Mouse (Mus musculus): ENCODE data around the gene Smarcb1. TPM values are rescaled to one million over a fixed set of nuclear protein-coding genes. Genes with fewer than 3 reads are reported as not detected.

Gene Smarcb1
- 239 and 250 TPM in 2 replicates for polyA plus RNA-seq (2015; fragmentation: Nextera tagmentation; extraction: Ambion mirVana)

- H3K9me3 ChIP-seq (ENCODE audit: low read length) = no peaks in the 10 kb centered on the region
- peak; percentile 93 for ATAC-seq (ENCODE audit: low FRiP score, low TSS enrichment)
- peak within 1 kb of the TSS; percentile 94 for H3K27ac ChIP-seq (ENCODE audit: low read length)
- peak within 1 kb of the TSS; percentile 95 for H3K9ac ChIP-seq (replicated peaks; ENCODE audit: low read length)
- H3K4me2 ChIP-seq (replicated peaks; ENCODE audit: low read depth, low read length) = peak within 1 kb of the TSS; percentile 85
- H3K4me3 ChIP-seq (ENCODE audit: low read length) = peak within 1 kb of the TSS; percentile 92
- no peaks in the 10 kb centered on the region for H3K27me3 ChIP-seq (ENCODE audit: insufficient read depth, low read length)
- H3K4me1 ChIP-seq (ENCODE audit: insufficient read depth, low read length) = peaks cover 27% of the 10 kb centered on the region
- WGBS = under 1% methylated on average over 76 of the region's 76 CpGs
- H3K36me3 ChIP-seq (ENCODE audit: insufficient read depth, low read length) = peaks cover 15% of the 10 kb centered on the region; the same call in 1 of the 2 replicates
Measured at GRCm38 (mm10) chr10:75921026-75921725, at the start of gene Smarcb1. Gene Smarcb1 (minus strand): TSS chr10:75921617.

DNA sequence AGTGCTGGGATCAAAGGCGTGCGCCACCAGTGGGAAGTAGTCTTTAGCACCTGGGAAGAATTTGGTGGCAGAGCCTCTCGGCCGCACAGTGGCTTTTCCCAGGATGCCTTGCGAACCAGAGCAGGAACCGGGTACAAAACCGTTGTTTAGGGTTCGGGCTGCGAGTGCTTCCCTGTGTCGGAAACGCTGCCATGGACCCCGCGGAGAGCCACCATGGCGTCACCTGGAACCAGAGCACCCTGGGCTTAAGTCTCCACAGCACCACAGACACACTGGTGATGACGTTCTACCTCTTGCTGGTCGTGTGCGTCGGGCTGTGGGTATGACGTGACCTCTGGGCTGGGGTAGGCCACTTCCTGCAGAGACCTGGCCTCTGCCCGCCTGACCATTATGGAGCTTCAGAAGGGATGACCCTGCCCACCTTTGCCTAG lies 33.0 kb upstream of the Smarcb1 start, which contains the start of gene Gm5134:
TSS of gene Gm5134 (plus strand) at position 134 of the 431 bp plus-strand sequence.
- peak within 1 kb of the TSS; percentile 21; the same call in 1 of the 2 replicates for H3K4me3 ChIP-seq (ENCODE audit: low read length)
- H3K27ac ChIP-seq (ENCODE audit: low read length) = no peak within 1 kb of the TSS
- peaks cover 17% of the 10 kb centered on the region for H3K4me1 ChIP-seq (ENCODE audit: insufficient read depth, low read length)
- 31% methylated on average over 20 of the region's 20 CpGs for WGBS
- 0 out of 2 replicates have a peak, but pooled peaks have one; percentile 13 for ATAC-seq (ENCODE audit: low FRiP score, low TSS enrichment)
- H3K27me3 ChIP-seq (ENCODE audit: insufficient read depth, low read length) = peaks cover 3% of the 10 kb centered on the region; the same call in 1 of the 2 replicates
- no peaks in the 10 kb centered on the region for H3K9me3 ChIP-seq (ENCODE audit: low read length)
- peak within 1 kb of the TSS; percentile 45 for H3K4me2 ChIP-seq (replicated peaks; ENCODE audit: low read depth, low read length)
- H3K9ac ChIP-seq (replicated peaks; ENCODE audit: low read length) = peak within 1 kb of the TSS; percentile 29; the same call in 1 of the 2 replicates
- no peaks in the 10 kb centered on the region for H3K36me3 ChIP-seq (ENCODE audit: insufficient read depth, low read length)

GRCm38 (mm10) chr10:75951424-75952050 lies 30.1 kb upstream of the Smarcb1 start:
- Histone ChIP-seq H3K4me3 (ENCODE audit: low read length) (peak overlapping the region; percentile 54), H3K9ac (replicated peaks; ENCODE audit: low read length) (peak overlapping the region; percentile 75), H3K4me1 (ENCODE audit: insufficient read depth, low read length) (peaks cover 17% of the 10 kb centered on the region), H3K9me3 (ENCODE audit: low read length) (no peaks in the 10 kb centered on the region), H3K27ac (ENCODE audit: low read length) (no peak overlapping the region), H3K27me3 (ENCODE audit: insufficient read depth, low read length) (peaks cover 3% of the 10 kb centered on the region; the same call in 1 of the 2 replicates), H3K36me3 (ENCODE audit: insufficient read depth, low read length) (no peaks in the 10 kb centered on the region), H3K4me2 (replicated peaks; ENCODE audit: low read depth, low read length) (peak overlapping the region; percentile 92)
- 4% methylated on average over 13 of the region's 13 CpGs for WGBS
- no peak for ATAC-seq (ENCODE audit: low FRiP score, low TSS enrichment)

DNA sequence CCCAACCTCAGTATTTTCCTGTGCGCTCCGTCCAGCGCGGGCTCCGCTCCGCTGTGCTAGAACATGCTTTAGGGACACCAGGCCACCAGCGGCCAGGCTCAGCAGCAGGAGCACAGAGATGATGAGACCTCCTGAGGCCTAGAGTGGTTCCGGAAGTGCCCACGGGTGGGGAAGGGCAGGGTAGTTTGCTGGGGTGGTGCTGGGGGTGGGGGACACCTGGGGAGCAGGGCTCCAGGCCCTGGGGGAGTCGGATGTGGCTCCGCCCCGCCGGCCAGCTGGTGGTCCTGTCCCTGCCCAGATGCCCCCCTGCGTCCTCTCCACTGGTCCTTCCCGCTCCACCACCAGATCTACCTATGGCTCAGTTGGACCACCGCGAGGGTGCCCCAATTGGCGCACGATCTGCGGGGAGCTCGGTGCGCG lies 29.4 kb upstream of the Smarcb1 start:
- Histone ChIP-seq H3K9ac (replicated peaks; ENCODE audit: low read length) (peak overlapping the region; percentile 75), H3K36me3 (ENCODE audit: insufficient read depth, low read length) (no peaks in the 10 kb centered on the region), H3K27me3 (ENCODE audit: insufficient read depth, low read length) (peaks cover 3% of the 10 kb centered on the region; the same call in 1 of the 2 replicates), H3K27ac (ENCODE audit: low read length) (no peak overlapping the region), H3K9me3 (ENCODE audit: low read length) (no peaks in the 10 kb centered on the region), H3K4me3 (ENCODE audit: low read length) (peak overlapping the region; percentile 54), H3K4me2 (replicated peaks; ENCODE audit: low read depth, low read length) (peak overlapping the region; percentile 92), H3K4me1 (ENCODE audit: insufficient read depth, low read length) (peaks cover 17% of the 10 kb centered on the region)
- 3% methylated on average over 23 of the region's 23 CpGs for WGBS
- ATAC-seq (ENCODE audit: low FRiP score, low TSS enrichment) = peak; percentile 79

DNA sequence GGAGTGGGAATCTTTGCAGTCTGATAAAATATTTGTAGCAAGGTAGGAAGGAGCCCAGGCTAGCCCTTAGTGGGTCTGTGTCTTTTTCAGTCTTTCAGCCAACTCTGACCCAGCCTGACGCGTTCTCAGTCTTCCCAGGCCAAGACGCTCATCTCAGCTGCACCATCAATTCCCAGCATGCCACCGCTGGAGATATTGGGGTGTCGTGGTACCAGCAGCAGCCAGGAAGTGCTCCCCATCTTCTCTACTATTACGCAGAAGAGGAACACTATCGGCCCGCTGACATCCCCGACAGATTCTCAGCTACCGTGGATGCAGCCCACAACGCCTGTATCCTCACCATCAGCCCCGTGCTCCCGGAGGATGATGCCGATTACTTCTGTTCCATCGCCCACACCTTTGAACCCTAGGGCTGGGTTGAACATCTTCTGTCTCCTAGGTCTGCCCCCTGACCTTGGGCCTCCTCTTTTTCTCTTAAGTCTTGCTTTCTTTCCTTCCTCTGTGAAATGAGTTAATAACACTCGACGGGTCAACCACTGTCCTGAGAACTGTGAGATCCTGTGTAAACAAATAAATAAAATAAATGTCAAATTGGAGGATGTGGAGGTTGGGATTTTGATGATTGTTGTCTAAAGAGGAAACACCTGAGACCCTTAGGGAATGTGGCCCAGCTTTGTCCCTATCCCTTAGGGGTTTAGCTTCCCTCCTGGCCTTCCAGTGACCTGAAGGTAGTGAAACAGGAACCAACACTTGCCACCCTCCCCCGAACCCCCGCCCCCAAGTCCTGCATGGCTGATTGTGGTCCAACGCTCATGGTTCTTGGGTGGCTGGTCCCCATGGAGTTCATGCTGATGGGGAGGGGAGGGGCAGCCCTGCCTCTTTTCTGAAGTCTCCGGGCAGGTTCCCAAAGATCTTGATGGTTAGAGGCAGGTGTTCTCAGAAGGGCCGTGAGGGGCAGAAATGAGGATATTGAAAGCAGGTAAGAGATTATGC lies 27.9 kb upstream of the Smarcb1 start:
- H3K4me2 ChIP-seq (replicated peaks; ENCODE audit: low read depth, low read length) = no peak overlapping the region
- ATAC-seq (ENCODE audit: low FRiP score, low TSS enrichment) = peak; percentile 29; the same call in 1 of the 2 replicates
- H3K4me1 ChIP-seq (ENCODE audit: insufficient read depth, low read length) = peaks cover 19% of the 10 kb centered on the region
- H3K4me3 ChIP-seq (ENCODE audit: low read length) = no peak overlapping the region
- no peak overlapping the region for H3K27ac ChIP-seq (ENCODE audit: low read length)
- no peaks in the 10 kb centered on the region for H3K36me3 ChIP-seq (ENCODE audit: insufficient read depth, low read length)
- H3K27me3 ChIP-seq (ENCODE audit: insufficient read depth, low read length) = peaks cover 3% of the 10 kb centered on the region; the same call in 1 of the 2 replicates
- no peak overlapping the region for H3K9ac ChIP-seq (replicated peaks; ENCODE audit: low read length)
- H3K9me3 ChIP-seq (ENCODE audit: low read length) = no peaks in the 10 kb centered on the region
- 62% methylated on average over 22 of the region's 22 CpGs for WGBS

DNA sequence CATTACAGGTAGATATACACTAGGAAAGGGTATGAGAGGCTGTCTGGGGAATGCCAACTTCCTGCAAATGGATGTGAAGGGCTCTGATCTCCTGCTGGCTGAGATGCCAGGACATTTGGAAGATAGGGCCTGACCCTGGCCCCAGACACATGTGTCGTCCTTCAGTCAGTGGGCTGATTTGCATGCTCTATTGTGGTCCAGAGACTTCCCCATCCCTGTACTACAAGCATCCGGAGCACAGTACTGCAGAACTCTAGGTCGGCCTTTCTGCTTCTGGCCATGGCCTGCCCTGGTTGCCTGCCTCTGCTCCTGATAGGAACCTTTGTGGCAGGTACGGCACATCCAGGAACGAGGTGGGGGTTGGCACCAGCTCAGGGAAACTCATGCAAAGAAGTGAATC lies 26.7 kb upstream of the Smarcb1 start:
- H3K4me2 ChIP-seq (replicated peaks; ENCODE audit: low read depth, low read length) = no peak overlapping the region
- peaks cover 25% of the 10 kb centered on the region for H3K4me1 ChIP-seq (ENCODE audit: insufficient read depth, low read length)
- H3K27me3 ChIP-seq (ENCODE audit: insufficient read depth, low read length) = peaks cover 3% of the 10 kb centered on the region; the same call in 1 of the 2 replicates
- no peak overlapping the region for H3K27ac ChIP-seq (ENCODE audit: low read length)
- WGBS = 85% methylated on average over 5 of the region's 5 CpGs
- H3K4me3 ChIP-seq (ENCODE audit: low read length) = no peak overlapping the region
- no peak overlapping the region for H3K9ac ChIP-seq (replicated peaks; ENCODE audit: low read length)
- no peaks in the 10 kb centered on the region for H3K9me3 ChIP-seq (ENCODE audit: low read length)
- ATAC-seq (ENCODE audit: low FRiP score, low TSS enrichment) = no peak
- H3K36me3 ChIP-seq (ENCODE audit: insufficient read depth, low read length) = no peaks in the 10 kb centered on the region

- no peaks in the 10 kb centered on the region for H3K27me3 ChIP-seq (ENCODE audit: insufficient read depth, low read length)
- no peak overlapping the region for H3K4me3 ChIP-seq (ENCODE audit: low read length)
- ATAC-seq (ENCODE audit: low FRiP score, low TSS enrichment) = no peak
- H3K36me3 ChIP-seq (ENCODE audit: insufficient read depth, low read length) = no peaks in the 10 kb centered on the region
- H3K9me3 ChIP-seq (ENCODE audit: low read length) = no peaks in the 10 kb centered on the region
- 83% methylated on average over 7 of the region's 7 CpGs for WGBS
- no peak overlapping the region for H3K4me2 ChIP-seq (replicated peaks; ENCODE audit: low read depth, low read length)
- H3K9ac ChIP-seq (replicated peaks; ENCODE audit: low read length) = no peak overlapping the region
- no peak overlapping the region for H3K27ac ChIP-seq (ENCODE audit: low read length)
- H3K4me1 ChIP-seq (ENCODE audit: insufficient read depth, low read length) = peaks cover 22% of the 10 kb centered on the region
Measured at GRCm38 (mm10) chr10:75945896-75946295, 24.5 kb upstream of the Smarcb1 start.

- H3K36me3 ChIP-seq (ENCODE audit: insufficient read depth, low read length) = no peaks in the 10 kb centered on the region
- H3K27ac ChIP-seq (ENCODE audit: low read length) = no peak overlapping the region
- no peak overlapping the region for H3K4me3 ChIP-seq (ENCODE audit: low read length)
- no peaks in the 10 kb centered on the region for H3K9me3 ChIP-seq (ENCODE audit: low read length)
- no peak overlapping the region for H3K9ac ChIP-seq (replicated peaks; ENCODE audit: low read length)
- H3K27me3 ChIP-seq (ENCODE audit: insufficient read depth, low read length) = no peaks in the 10 kb centered on the region
- WGBS = 92% methylated on average over 7 of the region's 7 CpGs
- no peak overlapping the region for H3K4me2 ChIP-seq (replicated peaks; ENCODE audit: low read depth, low read length)
- H3K4me1 ChIP-seq (ENCODE audit: insufficient read depth, low read length) = peaks cover 15% of the 10 kb centered on the region
- no peak for ATAC-seq (ENCODE audit: low FRiP score, low TSS enrichment)
Measured at GRCm38 (mm10) chr10:75945213-75945612, 23.8 kb upstream of the Smarcb1 start.
